Mouse (Mus musculus) embryonic facial prominence, embryonic 11.5 days (tissue): ENCODE data around the gene Prl7a2. TPM values are rescaled to one million over a fixed set of nuclear protein-coding genes. Genes with fewer than 3 reads are reported as not detected.

ENCODE experiments used
- ATAC-seq: fragments of 200-750 bp; cut with Nextera tagmentation; replicated peaks from 2 replicates; pipeline ENCODE4 v1.8.0; 2017; ENCODE audit warnings: low read depth; ENCODE audit not compliant: insufficient number of reproducible peaks, low FRiP score, low TSS enrichment
- DNase-seq: peaks from one replicate; pipeline ENCODE4 v3.0.0-alpha.2; 2015; ENCODE audit warnings: low spot score
- H3K27ac ChIP-seq: fragments of 300-500 bp; sonication (generic); replicated peaks from 2 replicates; pipeline ENCODE4 v1.5.1; 2014; ENCODE audit warnings: mild to moderate bottlenecking, low read depth, low read length, control low read depth
- H3K27me3 ChIP-seq: fragments of 300-500 bp; sonication (generic); 2 replicates; pipeline ENCODE4 v1.6.1; 2014; ENCODE audit warnings: mild to moderate bottlenecking, low read length, moderate library complexity, mixed read lengths; ENCODE audit not compliant: control insufficient read depth, insufficient read depth
- H3K36me3 ChIP-seq: fragments of 300-500 bp; sonication (generic); replicated peaks from 2 replicates; pipeline ENCODE4 v1.6.1; 2014; ENCODE audit warnings: low read depth, mild to moderate bottlenecking, low read length, moderate library complexity, mixed read lengths; ENCODE audit not compliant: control insufficient read depth, insufficient read depth
- H3K4me1 ChIP-seq: fragments of 300-500 bp; sonication (generic); 2 replicates; pipeline ENCODE4 v1.6.1; 2014; ENCODE audit warnings: low read length, mixed read lengths; ENCODE audit not compliant: control insufficient read depth, insufficient read depth
- H3K4me2 ChIP-seq: fragments of 300-500 bp; sonication (generic); 2 replicates; pipeline ENCODE4 v1.6.1; 2014; ENCODE audit warnings: low read depth, mild to moderate bottlenecking, control low read depth, low read length, moderate library complexity
- H3K4me3 ChIP-seq: fragments of 300-500 bp; sonication (generic); 2 replicates; pipeline ENCODE4 v1.5.1; 2014; ENCODE audit warnings: low read depth, low read length, control low read depth
- H3K9ac ChIP-seq: fragments of 300-500 bp; sonication (generic); replicated peaks from 2 replicates; pipeline ENCODE4 v1.6.1; 2014; ENCODE audit warnings: mild to moderate bottlenecking, control low read depth, low read length
- H3K9me3 ChIP-seq: fragments of 300-500 bp; sonication (generic); replicated peaks from 2 replicates; pipeline ENCODE4 v1.6.1; 2016; ENCODE audit warnings: mild to moderate bottlenecking, low read length, inconsistent platforms, mixed read lengths; ENCODE audit not compliant: control insufficient read depth
- WGBS: fragments of 180-500 bp; shearing (Covaris S2); extraction: QIAGEN DNeasy Blood & Tissue Kit; methylation state at CpG from one replicate; pipeline ENCODE4 v1.1.7; 2014; 5-methylcytosine and 5-hydroxymethylcytosine counted together
- polyA plus RNA-seq: library from polyadenylated mRNA; unstranded; fragments of >200 nt; fragmentation: Nextera tagmentation; extraction: Ambion mirVana; gene quantifications from 2 replicates; pipeline ENCODE4 v1.2.1, GENCODE M21; 2014

Gene Prl7a2
- not detected in 2 replicates for polyA plus RNA-seq

DNA sequence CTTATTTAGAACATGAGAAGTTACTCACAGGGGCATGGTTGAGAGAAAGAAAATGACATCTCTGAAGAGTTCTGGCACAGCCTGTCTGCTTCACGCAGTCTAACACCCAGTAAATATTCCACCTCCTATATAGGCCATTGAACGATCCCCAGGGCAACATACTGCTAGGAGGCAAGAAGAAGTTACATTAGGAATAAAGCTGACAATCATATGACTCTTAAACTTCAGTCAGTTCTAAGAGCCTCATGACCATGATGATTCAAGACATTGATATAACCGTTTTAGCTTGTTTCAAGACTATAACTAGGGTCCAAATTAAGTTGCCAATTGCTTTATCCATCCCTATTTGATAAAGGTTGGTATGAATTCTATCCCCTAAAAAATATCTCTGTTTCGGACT is at the start of gene Prl7a2:
Prl7a2 (minus strand) TSS at position 101 of the 400 bp plus-strand sequence.
- no peak within 1 kb of the TSS for H3K4me3 ChIP-seq
- no peak within 1 kb of the TSS for H3K4me2 ChIP-seq
- ATAC-seq (no peak), DNase-seq (no peak)
- no peaks in the 10 kb centered on the region for H3K27me3 ChIP-seq
- 83% methylated on average over 4 of the region's 4 CpGs for WGBS
- no peak within 1 kb of the TSS for H3K27ac ChIP-seq
- no peaks in the 10 kb centered on the region for H3K9me3 ChIP-seq
- no peaks in the 10 kb centered on the region for H3K36me3 ChIP-seq
- no peaks in the 10 kb centered on the region for H3K4me1 ChIP-seq
- H3K9ac ChIP-seq = no peak within 1 kb of the TSS

DNA sequence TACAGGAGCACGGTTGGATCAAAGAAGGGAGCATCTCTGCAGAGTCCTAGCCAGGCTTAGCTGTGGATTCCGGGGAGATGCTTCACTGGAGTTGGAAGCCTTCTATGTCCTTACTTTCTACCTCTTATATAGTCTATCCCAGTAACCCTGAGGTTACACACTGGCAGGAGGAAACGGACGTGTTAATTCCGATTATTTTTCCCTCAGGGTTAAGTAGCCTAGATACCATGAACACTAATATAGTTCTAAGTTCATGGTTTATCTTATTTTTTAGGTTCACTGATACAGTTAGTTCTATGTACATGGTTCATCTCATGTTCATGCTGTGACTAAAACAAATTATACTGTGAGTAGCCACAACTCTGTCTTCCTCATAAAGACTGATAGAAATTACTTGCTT is 48.8 kb upstream of the Prl7a2 start, which contains the start of gene Prl7d1:
Prl7d1 (minus strand) TSS at position 101 of the 400 bp plus-strand sequence.
- 88% methylated on average over 5 of the region's 5 CpGs for WGBS
- ATAC-seq = no peak
- no peaks in the 10 kb centered on the region for H3K36me3 ChIP-seq
- H3K27me3 ChIP-seq = no peaks in the 10 kb centered on the region
- H3K9ac ChIP-seq = no peak within 1 kb of the TSS
- no peaks in the 10 kb centered on the region for H3K9me3 ChIP-seq
- H3K4me1 ChIP-seq = no peaks in the 10 kb centered on the region
- DNase-seq = no peak
- H3K27ac ChIP-seq = no peak within 1 kb of the TSS
- H3K4me3 ChIP-seq = no peak within 1 kb of the TSS
- H3K4me2 ChIP-seq = no peak within 1 kb of the TSS

DNA sequence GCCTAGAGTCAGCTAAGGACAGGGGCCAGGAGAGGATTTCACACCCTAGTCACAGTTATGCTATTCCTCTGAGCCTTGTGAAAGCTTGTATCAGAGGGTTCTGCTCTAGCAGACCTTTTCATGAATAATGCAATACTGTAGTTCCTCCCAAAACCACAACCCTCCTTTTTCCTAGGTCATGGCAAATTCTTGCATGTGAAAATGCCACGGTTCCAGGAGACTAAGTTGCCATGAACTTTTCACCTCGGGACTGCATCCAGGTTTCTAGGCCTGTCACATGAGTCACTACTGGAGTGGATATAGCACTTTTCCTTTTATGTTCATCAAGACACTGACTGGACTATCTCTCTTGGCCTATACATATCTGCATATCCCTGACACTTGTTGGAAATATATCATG is 38.7 kb upstream of the Prl7a2 start:
- no peak for ATAC-seq
- H3K36me3 ChIP-seq = no peaks in the 10 kb centered on the region
- no peak overlapping the region for H3K27ac ChIP-seq
- no peak overlapping the region for H3K4me3 ChIP-seq
- H3K4me2 ChIP-seq = no peak overlapping the region
- no peaks in the 10 kb centered on the region for H3K9me3 ChIP-seq
- no peaks in the 10 kb centered on the region for H3K4me1 ChIP-seq
- no peak overlapping the region for H3K9ac ChIP-seq
- DNase-seq = no peak
- no peaks in the 10 kb centered on the region for H3K27me3 ChIP-seq
- 72% methylated on average over 2 of the region's 2 CpGs for WGBS

DNA sequence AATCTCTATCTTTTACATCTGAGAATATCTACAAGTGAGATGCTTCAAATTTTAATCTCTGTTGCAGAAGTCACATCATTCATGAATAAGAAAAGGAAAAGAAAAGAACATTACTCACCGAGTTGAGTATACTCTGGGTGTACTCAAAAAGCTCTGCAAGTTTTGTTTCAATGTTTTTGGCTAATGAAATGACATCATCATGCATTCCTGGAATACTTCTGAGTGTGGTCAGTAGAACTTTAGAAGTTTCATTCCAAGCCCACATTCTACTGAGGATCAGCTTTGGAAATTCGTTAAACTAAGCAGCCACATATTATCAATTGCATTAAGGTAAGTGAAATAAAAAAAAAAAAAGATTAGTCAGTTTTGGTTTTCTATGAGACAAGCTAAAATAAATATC is 7.1 kb downstream of the Prl7a2 start:
- DNase-seq = no peak
- Histone ChIP-seq H3K4me3 (no peak overlapping the region), H3K4me1 (no peaks in the 10 kb centered on the region), H3K27me3 (no peaks in the 10 kb centered on the region), H3K36me3 (no peaks in the 10 kb centered on the region), H3K9me3 (no peaks in the 10 kb centered on the region), H3K27ac (no peak overlapping the region), H3K9ac (no peak overlapping the region), H3K4me2 (no peak overlapping the region)
- ATAC-seq = no peak
- 89% methylated on average over 2 of the region's 2 CpGs for WGBS

DNA sequence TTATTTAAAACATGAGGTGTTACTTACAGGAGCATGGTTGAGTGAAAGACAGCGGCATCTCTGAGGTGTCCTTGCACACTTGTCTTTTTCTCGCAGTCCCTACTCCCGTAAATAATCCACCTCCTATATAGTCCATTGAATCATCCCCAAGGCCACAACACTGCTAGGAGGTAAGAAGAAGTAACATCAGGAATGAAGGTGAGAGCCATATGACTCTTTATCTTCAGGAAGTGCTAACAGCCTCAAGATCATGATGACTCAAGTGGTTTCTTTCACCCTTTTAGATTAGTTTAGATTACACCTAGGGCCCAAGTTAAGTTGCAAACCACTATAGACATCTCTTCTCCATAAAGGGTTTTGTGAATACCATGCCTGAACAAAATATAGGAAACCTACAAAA is 25.4 kb downstream of the Prl7a2 start, which contains the start of gene Prl7a1:
Prl7a1 (minus strand) TSS at position 101 of the 400 bp plus-strand sequence.
- DNase-seq = no peak
- Histone ChIP-seq H3K4me1 (no peaks in the 10 kb centered on the region), H3K36me3 (no peaks in the 10 kb centered on the region), H3K27ac (no peak within 1 kb of the TSS), H3K27me3 (no peaks in the 10 kb centered on the region), H3K4me3 (no peak within 1 kb of the TSS), H3K9ac (no peak within 1 kb of the TSS), H3K9me3 (no peaks in the 10 kb centered on the region), H3K4me2 (no peak within 1 kb of the TSS)
- 96% methylated on average over 3 of the region's 3 CpGs for WGBS
- no peak for ATAC-seq

DNA sequence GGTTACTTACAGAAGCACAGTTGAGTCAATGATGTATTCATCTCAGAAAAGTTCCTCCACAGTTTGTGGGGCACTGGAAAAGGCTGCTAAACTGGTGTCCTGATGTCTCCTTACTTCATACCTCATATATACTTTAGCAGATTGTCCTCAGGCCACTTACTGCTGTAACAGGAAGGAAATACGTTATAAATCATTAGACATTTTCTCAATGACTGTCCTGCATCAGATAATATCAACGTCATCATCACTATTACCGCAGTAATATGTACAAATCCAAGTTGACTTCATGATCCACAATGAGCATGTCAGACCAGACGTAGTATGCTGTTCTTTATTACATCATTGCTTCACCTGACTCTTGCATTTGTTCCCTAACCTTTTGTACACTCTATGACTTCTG is 57.4 kb downstream of the Prl7a2 start, which contains the start of gene Prl7b1:
Prl7b1 (minus strand) TSS at position 101 of the 400 bp plus-strand sequence.
- ATAC-seq (no peak), DNase-seq (no peak)
- Histone ChIP-seq H3K9me3 (no peaks in the 10 kb centered on the region), H3K4me1 (no peaks in the 10 kb centered on the region), H3K27me3 (no peaks in the 10 kb centered on the region), H3K9ac (no peak within 1 kb of the TSS), H3K27ac (no peak within 1 kb of the TSS), H3K36me3 (no peaks in the 10 kb centered on the region), H3K4me3 (no peak within 1 kb of the TSS), H3K4me2 (no peak within 1 kb of the TSS)
- 81% methylated on average over 4 of the region's 4 CpGs for WGBS

Other genes starting within 250 kb of the Prl7a2 start
- not detected in 2 replicates for gene Prl8a6, start 229.3 kb downstream of the Prl7a2 start, polyA plus RNA-seq
- gene Prl8a8, start 154.8 kb downstream of the Prl7a2 start, polyA plus RNA-seq = not detected in 2 replicates
- not detected in 2 replicates for gene Prl8a9, start 103.4 kb downstream of the Prl7a2 start, polyA plus RNA-seq
- not detected in 2 replicates for gene Prl8a1, start 85.9 kb downstream of the Prl7a2 start, polyA plus RNA-seq
- gene Prl7b1, start 57.5 kb downstream of the Prl7a2 start, polyA plus RNA-seq = not detected in 2 replicates
- not detected in 2 replicates for gene Prl7a1, start 25.5 kb downstream of the Prl7a2 start, polyA plus RNA-seq
- not detected in 2 replicates for gene Prl7d1, start 48.7 kb upstream of the Prl7a2 start, polyA plus RNA-seq
- gene Prl7c1, start 112.8 kb upstream of the Prl7a2 start, polyA plus RNA-seq = not detected in 2 replicates
- not detected in 2 replicates for gene Prl2a1, start 133.6 kb upstream of the Prl7a2 start, polyA plus RNA-seq
- not detected in 2 replicates for gene Prl2c1, start 181.3 kb upstream of the Prl7a2 start, polyA plus RNA-seq